Mouse (Mus musculus) limb, embryonic 14.5 days (tissue): ENCODE measurements around the gene Gm20822. TPM values are rescaled to one million over a fixed set of nuclear protein-coding genes. Genes with fewer than 3 reads are reported as not detected.
"Not testable (repeated sequence)": the region's sequence is repeated elsewhere in the genome, so short reads cannot be mapped to it uniquely, and the experiment has no call there.

Experiments used
- ATAC-seq: fragments of 200-750 bp; cut with Nextera tagmentation; 2 replicates; pipeline ENCODE4 v1.8.0; 2017; ENCODE audit warnings: low read depth, moderate number of reproducible peaks, moderate TSS enrichment; ENCODE audit not compliant: low FRiP score
- DNase-seq: peaks from one replicate; pipeline ENCODE4 v3.0.0-alpha.2; 2015; ENCODE audit warnings: low spot score
- H3K27ac ChIP-seq: fragments of 300-500 bp; sonication (generic); replicated peaks from 2 replicates; pipeline ENCODE4 v1.5.1; 2014; ENCODE audit warnings: low read depth, mild to moderate bottlenecking, low read length, moderate library complexity, mixed read lengths
- H3K27me3 ChIP-seq: fragments of 300-500 bp; sonication (generic); 2 replicates; pipeline ENCODE4 v1.6.1; 2014; ENCODE audit warnings: low read length, mixed read lengths; ENCODE audit not compliant: control insufficient read depth, insufficient read depth
- H3K36me3 ChIP-seq: fragments of 300-500 bp; sonication (generic); 2 replicates; pipeline ENCODE4 v1.6.1; 2014; ENCODE audit warnings: mild to moderate bottlenecking, low read length, moderate library complexity, mixed read lengths; ENCODE audit not compliant: control insufficient read depth, insufficient read depth
- H3K4me1 ChIP-seq: fragments of 300-500 bp; sonication (generic); 2 replicates; pipeline ENCODE4 v1.6.1; 2014; ENCODE audit warnings: antibody characterized with exemption, low read length, mixed read lengths; ENCODE audit not compliant: control insufficient read depth, insufficient read depth
- H3K4me2 ChIP-seq: fragments of 300-500 bp; sonication (generic); replicated peaks from 2 replicates; pipeline ENCODE4 v1.6.1; 2014; ENCODE audit warnings: low read depth, mild to moderate bottlenecking, low read length, moderate library complexity; ENCODE audit not compliant: severe bottlenecking
- H3K4me3 ChIP-seq: fragments of 300-500 bp; sonication (generic); replicated peaks from 2 replicates; pipeline ENCODE4 v1.5.1; 2014; ENCODE audit warnings: low read length
- H3K9ac ChIP-seq: fragments of 300-500 bp; sonication (generic); 2 replicates; pipeline ENCODE4 v1.6.1; 2014; ENCODE audit warnings: mild to moderate bottlenecking, low read depth, low read length, moderate library complexity; ENCODE audit not compliant: severe bottlenecking
- H3K9me3 ChIP-seq: fragments of 300-500 bp; sonication (generic); 2 replicates; pipeline ENCODE4 v1.6.1; 2016; ENCODE audit warnings: low read length; ENCODE audit not compliant: control insufficient read depth
- WGBS: fragments of 180-500 bp; shearing (Covaris S2); extraction: QIAGEN DNeasy Blood & Tissue Kit; methylation state at CpG from one replicate; pipeline ENCODE4 v1.1.7; 2014; 5-methylcytosine and 5-hydroxymethylcytosine counted together
- polyA plus RNA-seq, 2 experiments: library from polyadenylated mRNA; depleted of rRNA in 1 of 2; stranded (reverse) in 1 of 2; unstranded in 1 of 2; fragments of >200 nt; fragmentation: Nextera tagmentation in 1 of 2; extraction: Ambion mirVana in 1 of 2; gene quantifications; 2 replicates each; pipeline versions ENCODE4 v1.2.1 to v1.2.3; 2012 to 2014

The Gm20822 gene
- polyA plus RNA-seq (2012; rRNA removed) (not detected in 2 replicates), polyA plus RNA-seq (2014; fragmentation: Nextera tagmentation; extraction: Ambion mirVana) (not detected in 2 replicates)

GRCm38 (mm10) chrY:15884671-15885070 lies at the start of gene Gm20822:
Gm20822 (minus strand) TSS chrY:15884771.
- not testable (repeated sequence) for H3K27me3 ChIP-seq, H3K4me1 ChIP-seq, DNase-seq, H3K4me3 ChIP-seq, H3K4me2 ChIP-seq, ATAC-seq, H3K27ac ChIP-seq, H3K9me3 ChIP-seq, H3K36me3 ChIP-seq, H3K9ac ChIP-seq
- no CpG with 5 or more reads among the region's 3 CpGs for WGBS
